Mouse (Mus musculus) thymus, adult 2 months (tissue): ENCODE data around the gene Tmem115.

Experiments used
- CTCF ChIP-seq: fragments of 200-500 bp; IDR thresholded peaks from 2 replicates; pipeline ENCODE4 v1.5.1; 2012; ENCODE audit warnings: mild to moderate bottlenecking, control low read depth, low read length, moderate library complexity, borderline replicate concordance; ENCODE audit not compliant: control insufficient read depth, poor library complexity, insufficient read depth; ENCODE audit errors: extremely low read depth
- POLR2A ChIP-seq: fragments of 200-500 bp; IDR thresholded peaks from 2 replicates; pipeline ENCODE4 v1.6.1; 2012; ENCODE audit warnings: mild to moderate bottlenecking, low read length, control low read depth, moderate library complexity; ENCODE audit not compliant: control insufficient read depth, poor library complexity, insufficient read depth; ENCODE audit errors: extremely low read depth

DNA sequence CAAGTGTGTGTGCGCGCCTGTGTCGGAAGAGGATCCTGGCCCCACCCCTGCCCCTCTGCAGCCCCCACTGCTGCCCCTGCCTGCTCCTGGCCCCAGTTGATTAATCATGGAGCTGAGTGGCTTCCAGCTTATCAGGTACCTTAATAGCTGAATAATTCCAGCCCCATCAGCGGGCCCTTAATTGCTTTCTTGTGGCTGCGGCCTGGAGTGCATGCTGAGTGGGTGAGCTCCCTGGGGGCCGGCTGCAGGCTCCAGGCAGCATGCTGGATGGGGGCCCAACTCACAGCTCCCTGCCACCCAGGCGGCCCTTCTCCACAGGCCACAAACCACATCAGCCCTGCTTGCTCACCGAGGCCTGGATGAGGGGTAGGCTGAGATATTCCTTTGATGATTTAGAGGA lies 22.3 kb upstream of the Tmem115 start:
- no peak for TF ChIP-seq CTCF
- no peak for TF ChIP-seq POLR2A
